Mouse (Mus musculus): Measurements from ENCODE around the gene Bmper.

DNA sequence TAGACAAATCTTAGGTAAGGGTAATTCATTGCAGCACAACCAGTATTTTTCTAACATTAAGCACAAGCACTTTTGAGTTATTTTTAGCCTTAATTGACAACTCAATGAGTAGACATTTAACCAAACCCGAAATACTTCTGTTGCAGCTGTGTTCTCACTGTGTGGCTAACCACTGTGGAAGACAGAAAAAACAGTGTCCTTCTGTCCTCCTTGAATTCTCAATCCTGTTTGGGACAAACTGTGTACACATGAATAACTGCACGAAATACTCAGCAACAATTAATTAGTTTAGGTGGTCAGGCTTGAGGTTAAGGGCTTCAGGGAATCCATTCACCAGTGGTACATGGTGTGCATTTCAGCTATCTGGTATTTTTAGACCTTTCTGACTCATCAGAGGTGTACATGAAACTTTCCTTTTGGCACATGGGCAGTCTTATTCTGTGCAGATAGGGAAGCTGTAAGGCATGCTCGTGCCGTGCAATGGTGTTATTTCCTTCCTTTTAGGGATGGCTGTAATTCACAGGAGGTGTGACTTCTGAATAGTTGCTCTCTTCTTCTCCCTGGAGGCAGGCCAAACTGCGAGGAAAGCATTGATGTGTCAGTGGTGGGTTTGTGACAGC is 131.4 kb downstream of the Bmper start:
- TF ChIP-seq CTCF (IDR thresholded peaks at IDR 0.05; ENCODE audit: low read depth) (no peak), EP300 (IDR thresholded peaks at IDR 0.05; ENCODE audit: low read depth) (no peak)
